Mouse (Mus musculus): ENCODE measurements around the gene Nfe2l2. TPM values are rescaled to one million over a fixed set of nuclear protein-coding genes. Genes with fewer than 3 reads are reported as not detected.
A peak's percentile ranks its signal among the peaks of the same experiment; 100 is the strongest.

Nfe2l2 gene
- polyA plus RNA-seq, 1 experiment from 2014 or later, result 18.6 TPM

GRCm38 (mm10) chr2:75730052-75730451, 25.6 kb upstream of the Nfe2l2 start:
- no peaks in the 10 kb centered on the region for H3K36me3 ChIP-seq (replicated peaks)
- WGBS, result 91% methylated on average over 10 of the region's 10 CpGs
- H3K4me1 ChIP-seq, result peaks cover 5% of the 10 kb centered on the region; the same call in 1 of the 2 replicates
- H3K4me3 ChIP-seq (replicated peaks), result no peak overlapping the region
- ATAC-seq (ENCODE audit: low FRiP score), result no peak
- H3K27ac ChIP-seq, result no peak overlapping the region
- H3K4me2 ChIP-seq, result no peak overlapping the region
- H3K27me3 ChIP-seq, result no peaks in the 10 kb centered on the region
- H3K9ac ChIP-seq, result no peak overlapping the region
- no peaks in the 10 kb centered on the region for H3K9me3 ChIP-seq

- Histone ChIP-seq H3K9me3 (no peaks in the 10 kb centered on the region), H3K27me3 (no peaks in the 10 kb centered on the region), H3K4me1 (no peaks in the 10 kb centered on the region), H3K9ac (no peak overlapping the region), H3K27ac (no peak overlapping the region), H3K36me3 (replicated peaks) (no peaks in the 10 kb centered on the region), H3K4me3 (replicated peaks) (no peak overlapping the region), H3K4me2 (no peak overlapping the region)
- 83% methylated on average over 5 of the region's 5 CpGs for WGBS
- ATAC-seq (ENCODE audit: low FRiP score), result no peak
These were observed 20.5 kb upstream of the Nfe2l2 start for GRCm38 (mm10) chr2:75724863-75725445.

DNA sequence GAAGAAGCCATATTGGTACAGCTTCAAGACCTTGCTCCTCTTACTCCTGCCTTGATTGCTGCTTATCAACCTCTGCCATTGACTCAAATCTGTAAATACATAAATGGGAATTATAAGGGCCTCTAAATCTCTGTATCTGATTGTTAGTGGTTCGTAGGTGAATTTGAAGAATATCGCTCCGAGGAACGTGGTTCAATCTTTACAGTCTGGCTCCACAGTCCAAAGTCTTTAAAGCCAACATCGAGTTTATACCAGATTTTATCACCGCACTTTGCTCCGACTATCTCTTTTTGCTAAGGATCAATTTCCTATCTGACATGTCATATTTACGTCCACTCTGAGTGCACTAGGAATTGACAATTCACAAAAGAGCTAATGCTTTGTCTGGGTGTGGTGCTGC, 19.0 kb upstream of the Nfe2l2 start:
- Histone ChIP-seq H3K36me3 (replicated peaks) (no peaks in the 10 kb centered on the region), H3K9me3 (no peaks in the 10 kb centered on the region), H3K27ac (no peak overlapping the region), H3K4me2 (no peak overlapping the region), H3K4me1 (no peaks in the 10 kb centered on the region), H3K27me3 (no peaks in the 10 kb centered on the region), H3K9ac (no peak overlapping the region), H3K4me3 (replicated peaks) (no peak overlapping the region)
- no peak for ATAC-seq (ENCODE audit: low FRiP score)
- 93% methylated on average over 8 of the region's 8 CpGs for WGBS

DNA sequence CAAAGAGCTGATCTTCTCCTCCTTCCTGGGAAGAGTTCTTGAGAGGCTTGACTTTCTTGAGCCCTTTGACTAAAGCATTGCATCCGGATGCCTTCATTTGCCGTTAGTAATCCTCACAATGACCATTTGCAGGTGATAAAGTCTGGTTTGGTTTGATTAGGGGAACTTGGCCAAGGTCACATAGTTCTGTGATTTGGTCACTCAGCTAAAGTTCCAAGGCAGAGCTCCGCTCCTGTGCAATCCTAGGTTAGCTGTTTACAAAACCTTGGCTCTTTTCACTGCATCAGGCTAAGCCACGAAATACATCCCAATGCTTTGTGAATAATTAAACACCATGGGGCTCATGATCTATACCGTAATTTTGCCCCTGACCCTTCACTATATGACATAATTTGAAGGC, 18.5 kb upstream of the Nfe2l2 start:
- H3K4me1 ChIP-seq, result no peaks in the 10 kb centered on the region
- 90% methylated on average over 5 of the region's 5 CpGs for WGBS
- H3K27me3 ChIP-seq, result no peaks in the 10 kb centered on the region
- H3K4me2 ChIP-seq, result no peak overlapping the region
- H3K4me3 ChIP-seq (replicated peaks), result no peak overlapping the region
- no peak overlapping the region for H3K9ac ChIP-seq
- no peak overlapping the region for H3K27ac ChIP-seq
- no peaks in the 10 kb centered on the region for H3K36me3 ChIP-seq (replicated peaks)
- no peaks in the 10 kb centered on the region for H3K9me3 ChIP-seq
- no peak for ATAC-seq (ENCODE audit: low FRiP score)

- no peaks in the 10 kb centered on the region for H3K36me3 ChIP-seq (replicated peaks)
- peaks cover 3% of the 10 kb centered on the region; the same call in 1 of the 2 replicates for H3K4me1 ChIP-seq
- H3K4me3 ChIP-seq (replicated peaks), result no peak overlapping the region
- H3K4me2 ChIP-seq, result no peak overlapping the region
- no peak overlapping the region for H3K9ac ChIP-seq
- no peaks in the 10 kb centered on the region for H3K9me3 ChIP-seq
- 89% methylated on average over 11 of the region's 11 CpGs for WGBS
- no peak for ATAC-seq (ENCODE audit: low FRiP score)
- H3K27ac ChIP-seq, result no peak overlapping the region
- H3K27me3 ChIP-seq, result no peaks in the 10 kb centered on the region
These were observed 16.0 kb upstream of the Nfe2l2 start for GRCm38 (mm10) chr2:75720236-75721027.

DNA sequence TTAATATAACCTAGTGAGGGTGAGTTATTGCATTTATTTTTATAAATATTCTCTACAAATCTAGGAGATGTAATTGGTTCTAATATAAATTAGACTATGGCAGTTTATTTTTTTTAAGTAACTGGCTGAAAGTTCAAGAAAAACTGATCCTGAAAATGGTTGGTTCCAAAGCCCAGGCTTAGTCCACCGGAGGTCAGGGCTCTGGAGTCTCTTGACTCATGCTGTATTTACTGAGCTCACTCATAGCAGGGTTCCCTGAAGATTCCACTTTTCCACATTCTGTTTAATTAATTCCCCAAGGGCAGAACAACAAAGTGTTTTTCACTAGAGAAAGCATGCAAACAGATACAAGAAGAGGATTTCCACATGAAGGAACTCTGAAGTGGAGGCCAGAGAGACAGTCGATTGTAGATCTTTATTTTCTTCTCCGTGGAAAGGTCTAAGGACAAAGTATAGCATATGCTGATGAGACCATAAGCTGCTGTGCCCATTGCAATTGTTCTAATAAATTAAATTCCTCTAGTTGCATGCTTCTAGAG, 15.0 kb upstream of the Nfe2l2 start:
- H3K4me2 ChIP-seq, result no peak overlapping the region
- H3K36me3 ChIP-seq (replicated peaks), result no peaks in the 10 kb centered on the region
- no peak overlapping the region for H3K9ac ChIP-seq
- no peaks in the 10 kb centered on the region for H3K9me3 ChIP-seq
- WGBS, result 84% methylated on average over 3 of the region's 3 CpGs
- ATAC-seq (ENCODE audit: low FRiP score), result no peak
- H3K27me3 ChIP-seq, result no peaks in the 10 kb centered on the region
- no peak overlapping the region for H3K4me3 ChIP-seq (replicated peaks)
- peaks cover 3% of the 10 kb centered on the region; the same call in 1 of the 2 replicates for H3K4me1 ChIP-seq
- H3K27ac ChIP-seq, result no peak overlapping the region

DNA sequence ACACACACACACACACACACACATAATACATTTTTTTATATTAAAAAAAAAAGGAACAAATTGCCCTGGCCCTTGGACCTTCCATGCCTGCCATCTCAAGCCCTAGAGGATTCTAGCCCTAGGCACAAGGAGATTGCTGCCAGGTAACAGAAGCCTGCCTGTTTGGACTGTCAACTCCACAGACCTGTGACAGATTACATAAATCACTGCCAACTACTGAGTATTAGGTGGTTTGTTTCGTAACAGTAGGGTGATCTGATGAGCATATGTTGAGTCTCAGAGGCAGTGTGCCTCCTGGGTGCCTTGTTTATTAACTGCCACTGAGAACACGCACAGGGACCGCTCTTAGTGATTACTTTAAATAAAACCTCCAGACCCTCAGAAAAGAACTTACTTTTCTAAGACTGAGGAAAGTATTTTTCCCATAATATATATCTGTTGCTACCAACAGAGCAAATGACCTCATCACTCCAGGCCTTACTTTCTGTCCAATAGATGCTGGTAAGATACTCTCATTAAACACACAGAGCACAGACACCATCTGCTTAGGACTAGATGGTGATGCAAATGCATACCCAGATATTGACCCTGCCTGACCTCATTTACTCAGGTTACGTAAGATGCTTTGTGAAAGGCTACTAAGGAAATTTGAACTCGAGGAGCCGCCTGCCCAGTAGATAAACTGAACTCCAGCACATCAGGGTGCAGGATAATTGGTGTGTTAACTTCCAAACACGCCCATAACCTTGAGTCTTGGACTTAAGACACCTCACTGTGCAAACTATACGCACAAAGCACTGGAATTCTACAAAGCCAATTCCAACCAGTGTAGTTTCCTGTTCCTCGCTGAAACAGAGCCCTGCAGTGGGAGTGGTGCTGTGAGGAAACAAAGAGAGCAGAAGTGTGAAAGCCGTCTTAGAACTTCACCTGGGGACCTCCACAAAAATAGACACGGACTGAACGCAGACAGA, 11.9 kb upstream of the Nfe2l2 start:
- Histone ChIP-seq H3K27me3 (no peaks in the 10 kb centered on the region), H3K36me3 (replicated peaks) (no peaks in the 10 kb centered on the region), H3K9ac (no peak overlapping the region), H3K4me1 (peaks cover 3% of the 10 kb centered on the region; the same call in 1 of the 2 replicates), H3K4me2 (no peak overlapping the region), H3K9me3 (no peaks in the 10 kb centered on the region), H3K27ac (no peak overlapping the region), H3K4me3 (replicated peaks) (no peak overlapping the region)
- 50% methylated on average over 12 of the region's 12 CpGs for WGBS
- no peak for ATAC-seq (ENCODE audit: low FRiP score)

DNA sequence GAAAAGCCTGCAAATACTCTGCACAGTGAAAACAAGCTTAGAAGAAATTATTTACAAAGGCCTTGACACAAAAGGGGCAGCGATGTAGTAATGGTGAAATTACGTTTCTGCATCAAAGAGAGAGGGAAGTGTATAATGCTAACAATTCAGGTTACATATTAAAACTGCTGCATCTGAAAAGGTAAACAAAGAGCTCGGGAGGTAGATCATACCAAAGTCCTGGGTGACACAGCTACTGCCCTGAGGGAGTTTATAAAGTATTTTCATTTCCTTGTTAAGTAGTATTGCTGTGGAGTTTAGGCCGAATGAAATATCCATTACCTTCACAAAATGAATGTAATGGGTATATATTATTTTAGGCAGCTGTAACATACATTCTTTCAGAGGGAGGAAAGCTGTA, 10.3 kb upstream of the Nfe2l2 start:
- no peak for ATAC-seq (ENCODE audit: low FRiP score)
- 49% methylated on average over 4 of the region's 4 CpGs for WGBS
- no peak overlapping the region for H3K4me2 ChIP-seq
- no peaks in the 10 kb centered on the region for H3K36me3 ChIP-seq (replicated peaks)
- no peak overlapping the region for H3K4me3 ChIP-seq (replicated peaks)
- no peaks in the 10 kb centered on the region for H3K9me3 ChIP-seq
- H3K27ac ChIP-seq, result no peak overlapping the region
- H3K9ac ChIP-seq, result no peak overlapping the region
- peaks cover 3% of the 10 kb centered on the region; the same call in 1 of the 2 replicates for H3K4me1 ChIP-seq
- no peaks in the 10 kb centered on the region for H3K27me3 ChIP-seq

DNA sequence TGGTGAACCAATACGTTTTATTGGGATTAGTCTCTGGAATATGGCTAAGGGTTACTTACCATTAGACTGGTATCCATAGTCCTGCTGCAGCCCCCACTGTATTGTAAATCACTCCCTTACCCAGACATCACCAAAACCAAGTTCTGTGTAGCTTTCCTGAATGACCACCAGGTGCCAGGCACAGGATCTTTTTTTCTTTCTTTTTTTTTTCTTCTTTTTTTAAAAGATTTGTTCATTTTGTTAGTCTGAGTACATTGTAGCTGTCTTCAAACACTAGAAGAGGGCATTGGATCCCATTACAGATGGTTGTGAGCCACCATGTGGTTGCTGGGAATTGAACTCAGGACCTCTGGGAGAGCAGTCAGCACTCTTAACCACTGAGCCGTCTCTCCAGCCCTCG, 8.6 kb upstream of the Nfe2l2 start:
- no peak overlapping the region for H3K27ac ChIP-seq
- no peaks in the 10 kb centered on the region for H3K9me3 ChIP-seq
- 92% methylated on average over 3 of the region's 3 CpGs for WGBS
- H3K4me3 ChIP-seq (replicated peaks), result no peak overlapping the region
- no peak for ATAC-seq (ENCODE audit: low FRiP score)
- H3K27me3 ChIP-seq, result no peaks in the 10 kb centered on the region
- H3K36me3 ChIP-seq (replicated peaks), result no peaks in the 10 kb centered on the region
- H3K4me2 ChIP-seq, result no peak overlapping the region
- no peak overlapping the region for H3K9ac ChIP-seq
- peaks cover 3% of the 10 kb centered on the region; the same call in 1 of the 2 replicates for H3K4me1 ChIP-seq

GRCm38 (mm10) chr2:75707420-75707819, 3.0 kb upstream of the Nfe2l2 start:
- H3K4me2 ChIP-seq, result no peak overlapping the region
- H3K4me1 ChIP-seq, result peaks cover 24% of the 10 kb centered on the region
- no peak overlapping the region for H3K4me3 ChIP-seq (replicated peaks)
- no peak for ATAC-seq (ENCODE audit: low FRiP score)
- no peak overlapping the region for H3K9ac ChIP-seq
- no peak overlapping the region for H3K27ac ChIP-seq
- no peaks in the 10 kb centered on the region for H3K9me3 ChIP-seq
- WGBS, result 29% methylated on average over 1 of the region's 1 CpGs
- H3K27me3 ChIP-seq, result no peaks in the 10 kb centered on the region
- H3K36me3 ChIP-seq (replicated peaks), result no peaks in the 10 kb centered on the region

- H3K27ac ChIP-seq, result 0 out of 2 replicates have a peak overlapping the region, but pooled peaks have one; percentile 27
- no peak for ATAC-seq (ENCODE audit: low FRiP score)
These were observed 2.0 kb upstream of the Nfe2l2 start for GRCm38 (mm10) chr2:75706435-75706834.

More at GRCm38 (mm10) chr2:75706435-75706834, 2.0 kb upstream of the Nfe2l2 start:
- Histone ChIP-seq H3K4me1 (peaks cover 30% of the 10 kb centered on the region), H3K9me3 (no peaks in the 10 kb centered on the region), H3K36me3 (replicated peaks) (no peaks in the 10 kb centered on the region), H3K4me2 (no peak overlapping the region), H3K27me3 (no peaks in the 10 kb centered on the region), H3K4me3 (replicated peaks) (no peak overlapping the region), H3K9ac (no peak overlapping the region)
- 55% methylated on average over 5 of the region's 5 CpGs for WGBS

All from forebrain, embryonic 12.5 days (tissue).